Mouse (Mus musculus): Measurements from ENCODE around the gene Aldh1b1.

- no peak for TF ChIP-seq POLR2A (IDR thresholded peaks at IDR 0.05; ENCODE audit: low read depth, low read length)
- no peak for TF ChIP-seq CTCF (conservative IDR thresholded peaks at IDR 0.05; ENCODE audit: insufficient read depth, insufficient read length, low read depth, low read length)
Observed at GRCm38 (mm10) chr4:45808034-45808433, 9.2 kb downstream of the Aldh1b1 start.

All from kidney, adult 2 months (tissue).